Mouse (Mus musculus) MEL (cell line): Measurements from ENCODE around the gene Limch1. TPM values are rescaled to one million over a fixed set of nuclear protein-coding genes. Genes with fewer than 3 reads are reported as not detected.

Experiments used
- DNase-seq: peaks from one replicate; pipeline ENCODE4 v3.0.0; 2011; ENCODE audit warnings: low read depth, low spot score
- H3K27ac ChIP-seq: 2 replicates; pipeline ENCODE4 v1.5.1; 2012; ENCODE audit warnings: low read depth, mild to moderate bottlenecking, control low read depth, low read length, moderate library complexity; ENCODE audit not compliant: control insufficient read depth
- H3K27me3 ChIP-seq, 2 experiments: fragments of 150-350 bp in 1 of 2; sonication (generic) in 1 of 2; 2 replicates each; pipeline ENCODE4 v1.6.1; 2012; ENCODE audit warnings: low read length in 2 of 2, mild to moderate bottlenecking in 2 of 2, improper control_type of control experiment in 1 of 2, moderate library complexity in 1 of 2; ENCODE audit not compliant: insufficient read depth in 2 of 2, control insufficient read depth in 1 of 2
- H3K36me3 ChIP-seq, 2 experiments: 2 replicates each; pipeline ENCODE4 v1.6.1; 2012 to 2014; ENCODE audit warnings: low read length in 2 of 2, improper control_type of control experiment in 1 of 2, inconsistent platforms in 1 of 2, mild to moderate bottlenecking in 1 of 2; ENCODE audit not compliant: insufficient read depth in 2 of 2, control insufficient read depth in 1 of 2
- H3K4me1 ChIP-seq, 2 experiments: fragments of 150-350 bp in 1 of 2; sonication (generic) in 1 of 2; 2 replicates each; pipeline ENCODE4 v1.6.1; 2012; ENCODE audit warnings: low read length in 2 of 2, improper control_type of control experiment in 1 of 2, mild to moderate bottlenecking in 1 of 2; ENCODE audit not compliant: insufficient read depth in 2 of 2, control insufficient read depth in 1 of 2
- H3K4me3 ChIP-seq, 2 experiments: fragments of 150-350 bp in 1 of 2; sonication (generic) in 1 of 2; 2 replicates each; pipeline ENCODE4 v1.5.1; 2012; ENCODE audit warnings: low read depth in 2 of 2, low read length in 2 of 2, mild to moderate bottlenecking in 2 of 2, moderate library complexity in 2 of 2, control low read depth in 1 of 2, improper control_type of control experiment in 1 of 2; ENCODE audit not compliant: control insufficient read depth in 1 of 2, insufficient read depth in 1 of 2
- H3K79me2 ChIP-seq: 2 replicates; pipeline ENCODE4 v1.6.1; 2012; ENCODE audit warnings: mild to moderate bottlenecking, low read length, moderate library complexity; ENCODE audit not compliant: control insufficient read depth, poor library complexity, insufficient read depth
- H3K9ac ChIP-seq: 2 replicates; pipeline ENCODE4 v1.6.1; 2012; ENCODE audit warnings: low read depth, mild to moderate bottlenecking, control low read depth, low read length, moderate library complexity; ENCODE audit not compliant: control insufficient read depth, poor library complexity, severe bottlenecking
- H3K9me3 ChIP-seq: fragments of 150-350 bp; sonication (generic); replicated peaks from 2 replicates; pipeline ENCODE4 v1.6.1; 2012; ENCODE audit warnings: mild to moderate bottlenecking, low read length, improper control_type of control experiment, moderate library complexity; ENCODE audit not compliant: insufficient read depth
- BHLHE40 ChIP-seq: IDR thresholded peaks from 2 replicates; pipeline ENCODE4 v1.6.1; 2012; ENCODE audit warnings: low read depth, mild to moderate bottlenecking, inconsistent platforms, low read length, improper control_type of control experiment, borderline replicate concordance
- CHD1 ChIP-seq: IDR thresholded peaks from 2 replicates; pipeline ENCODE4 v1.6.1; 2012; ENCODE audit warnings: low read depth, mild to moderate bottlenecking, inconsistent platforms, low read length, improper control_type of control experiment
- CHD2 ChIP-seq: IDR thresholded peaks from 2 replicates; pipeline ENCODE4 v1.6.1; 2011; ENCODE audit warnings: low read length, improper control_type of control experiment
- CTCF ChIP-seq, 3 experiments: IDR thresholded peaks in 2 of 3; conservative IDR thresholded peaks in 1 of 3; 2 replicates each; pipeline ENCODE4 v1.5.1; 2011 to 2012; ENCODE audit warnings: low read length in 3 of 3, low read depth in 2 of 3, mild to moderate bottlenecking in 2 of 3, improper control_type of control experiment in 1 of 3, inconsistent platforms in 1 of 3, mixed read lengths in 1 of 3, moderate library complexity in 1 of 3; ENCODE audit not compliant: control insufficient read depth in 1 of 3, insufficient read depth in 1 of 3, poor library complexity in 1 of 3, severe bottlenecking in 1 of 3
- E2F4 ChIP-seq: IDR thresholded peaks from 2 replicates; pipeline ENCODE4 v1.6.1; 2011; ENCODE audit warnings: low read depth, low read length, improper control_type of control experiment, borderline replicate concordance
- ELF1 ChIP-seq: IDR thresholded peaks from 2 replicates; pipeline ENCODE4 v1.6.1; 2014; ENCODE audit warnings: low read depth, mild to moderate bottlenecking, inconsistent platforms, low read length, improper control_type of control experiment, moderate library complexity
- EP300 ChIP-seq, 2 experiments: IDR thresholded peaks; 2 replicates each; pipeline ENCODE4 v1.6.1; 2011; ENCODE audit warnings: improper control_type of control experiment in 2 of 2, low read length in 2 of 2, low read depth in 1 of 2, mild to moderate bottlenecking in 1 of 2
- GATA1 ChIP-seq: IDR thresholded peaks from 2 replicates; pipeline ENCODE4 v1.6.1; 2011; ENCODE audit warnings: low read depth, low read length, improper control_type of control experiment
- HCFC1 ChIP-seq: IDR thresholded peaks from 2 replicates; pipeline ENCODE4 v1.6.1; 2012; ENCODE audit warnings: low read depth, mild to moderate bottlenecking, inconsistent platforms, low read length, improper control_type of control experiment, moderate library complexity
- JUND ChIP-seq: IDR thresholded peaks from 2 replicates; pipeline ENCODE4 v1.6.1; 2011; ENCODE audit warnings: low read depth, mild to moderate bottlenecking, improper control_type of control experiment, low read length
- MAFK ChIP-seq: IDR thresholded peaks from 2 replicates; pipeline ENCODE4 v1.6.1; 2011; ENCODE audit warnings: low read depth, mild to moderate bottlenecking, low read length, improper control_type of control experiment, borderline replicate concordance
- MEF2A ChIP-seq: IDR thresholded peaks from 2 replicates; pipeline ENCODE4 v1.6.1; 2014; ENCODE audit warnings: low read depth, mild to moderate bottlenecking, inconsistent platforms, low read length, improper control_type of control experiment; ENCODE audit not compliant: poor library complexity, insufficient replicate concordance, severe bottlenecking; ENCODE audit errors: extremely low read depth
- MYC ChIP-seq: IDR thresholded peaks from 2 replicates; pipeline ENCODE4 v1.6.1; 2011; ENCODE audit warnings: low read depth, mild to moderate bottlenecking, low read length, improper control_type of control experiment, moderate library complexity
- NRF1 ChIP-seq: IDR thresholded peaks from 2 replicates; pipeline ENCODE4 v1.6.1; 2014; ENCODE audit warnings: low read depth, mild to moderate bottlenecking, inconsistent platforms, low read length, improper control_type of control experiment, moderate library complexity; ENCODE audit not compliant: poor library complexity, insufficient read depth, severe bottlenecking
- RCOR1 ChIP-seq: IDR thresholded peaks from 2 replicates; pipeline ENCODE4 v1.6.1; 2012; ENCODE audit warnings: low read depth, mild to moderate bottlenecking, inconsistent platforms, low read length, improper control_type of control experiment
- SIN3A ChIP-seq: IDR thresholded peaks from 2 replicates; pipeline ENCODE4 v1.6.1; 2012; ENCODE audit warnings: low read length, improper control_type of control experiment, inconsistent platforms
- TAL1 ChIP-seq: IDR thresholded peaks from 2 replicates; pipeline ENCODE4 v1.6.1; 2012; ENCODE audit warnings: mild to moderate bottlenecking, inconsistent platforms, low read length, moderate library complexity, mixed read lengths
- UBTF ChIP-seq: IDR thresholded peaks from 2 replicates; pipeline ENCODE4 v1.6.1; 2012; ENCODE audit warnings: low read depth, mild to moderate bottlenecking, inconsistent platforms, low read length, improper control_type of control experiment, moderate library complexity, borderline replicate concordance; ENCODE audit not compliant: insufficient read depth
- USF1 ChIP-seq: IDR thresholded peaks from 2 replicates; pipeline ENCODE4 v1.6.1; 2014; ENCODE audit warnings: low read depth, mild to moderate bottlenecking, inconsistent platforms, low read length, improper control_type of control experiment, moderate library complexity
- ZNF384 ChIP-seq: IDR thresholded peaks from 2 replicates; pipeline ENCODE4 v1.6.1; 2012; ENCODE audit warnings: low read depth, mild to moderate bottlenecking, inconsistent platforms, low read length, improper control_type of control experiment
- polyA plus RNA-seq, 2 experiments: library from polyadenylated mRNA; stranded (reverse) in 1 of 2; unstranded in 1 of 2; fragments of >175 nt in 1 of 2; fragments of >200 nt in 1 of 2; gene quantifications; 2 replicates each; pipeline versions ENCODE4 v1.2.1 to v1.2.4; 2012; ENCODE audit warnings: low replicate concordance in 2 of 2, low read depth in 1 of 2; ENCODE audit not compliant: insufficient read length in 2 of 2, insufficient read depth in 1 of 2, missing spikeins in 1 of 2
- total RNA-seq: library from RNA; depleted of rRNA; stranded (reverse); fragments of 300-350 nt; gene quantifications from 2 replicates; pipeline ENCODE4 v1.2.3, GENCODE M21; 2012

Gene Limch1
- total and polyA plus RNA-seq, 3 experiments: not detected

- no peaks in the 10 kb centered on the region for H3K79me2 ChIP-seq
- H3K4me3 ChIP-seq: no peak overlapping the region
- no peak overlapping the region for H3K27ac ChIP-seq
- H3K4me1 ChIP-seq: no peaks in the 10 kb centered on the region
- TF ChIP-seq RCOR1 (no peak), ZNF384 (no peak), NRF1 (no peak)
- TF ChIP-seq, all 39 proteins: peak for 0
- no peak overlapping the region for H3K9ac ChIP-seq
- no peak for DNase-seq
- no peaks in the 10 kb centered on the region for H3K36me3 ChIP-seq
- no peaks in the 10 kb centered on the region for H3K27me3 ChIP-seq
- no peaks in the 10 kb centered on the region for H3K9me3 ChIP-seq
Measured at GRCm38 (mm10) chr5:66756821-66757705, 11.4 kb downstream of the Limch1 start.

GRCm38 (mm10) chr5:66757706-66758237 is 12.1 kb downstream of the Limch1 start:
- no peaks in the 10 kb centered on the region for H3K27me3 ChIP-seq
- no peaks in the 10 kb centered on the region for H3K36me3 ChIP-seq
- no peak overlapping the region for H3K4me3 ChIP-seq
- H3K4me1 ChIP-seq: no peaks in the 10 kb centered on the region
- no peaks in the 10 kb centered on the region for H3K9me3 ChIP-seq
- no peaks in the 10 kb centered on the region for H3K79me2 ChIP-seq
- DNase-seq: no peak
- TF ChIP-seq ZNF384 (no peak), RCOR1 (no peak), USF1 (no peak), MEF2A (no peak), UBTF (no peak), TAL1 (no peak), BHLHE40 (no peak), EP300 (IDR thresholded peaks at IDR 0.05; ENCODE audit: low read depth in 1 of 2, low read length in 2 of 2) (no peak), ELF1 (no peak), NRF1 (no peak)
- H3K27ac ChIP-seq: no peak overlapping the region
- no peak overlapping the region for H3K9ac ChIP-seq

GRCm38 (mm10) chr5:66759354-66759753 is 13.7 kb downstream of the Limch1 start:
- H3K36me3 ChIP-seq: no peaks in the 10 kb centered on the region
- H3K27ac ChIP-seq: no peak overlapping the region
- no peak overlapping the region for H3K9ac ChIP-seq
- no peak overlapping the region for H3K4me3 ChIP-seq
- no peaks in the 10 kb centered on the region for H3K9me3 ChIP-seq
- no peaks in the 10 kb centered on the region for H3K4me1 ChIP-seq
- no peak for TF ChIP-seq MEF2A
- TF ChIP-seq JUND: no peak
- TF ChIP-seq CTCF (IDR thresholded peaks at IDR 0.05 in 2 of 3, conservative IDR thresholded peaks at IDR 0.05 in 1 of 3; ENCODE audit: control insufficient read depth in 1 of 3, insufficient read depth in 1 of 3, low read depth in 2 of 3, low read length in 3 of 3, poor library complexity in 1 of 3, severe bottlenecking in 1 of 3): no peak
- no peak for TF ChIP-seq CHD1
- TF ChIP-seq NRF1: no peak
- no peak for TF ChIP-seq TAL1
- TF ChIP-seq HCFC1: no peak
- no peak for TF ChIP-seq SIN3A
- TF ChIP-seq CHD2: no peak
- no peak for TF ChIP-seq GATA1
- TF ChIP-seq UBTF: no peak
- no peak for TF ChIP-seq E2F4
- TF ChIP-seq MAFK: no peak
- TF ChIP-seq MYC: no peak
- DNase-seq: no peak
- H3K79me2 ChIP-seq: no peaks in the 10 kb centered on the region
- H3K27me3 ChIP-seq: no peaks in the 10 kb centered on the region
